Mouse (Mus musculus) layer of hippocampus, adult 8-10 months (tissue): ENCODE measurements at regions not wholly inside any gene's neighbourhood (a gene's known extent, or its start where the extent isn't known, plus 50 kb on each side); places are given as distances from the start of the nearest gene placed in this dataset.

Experiments
- DNase-seq, 2 experiments: peaks; one replicate each; pipeline ENCODE4 v3.0.0; 2022; ENCODE audit warnings: low spot score in 2 of 2

DNA sequence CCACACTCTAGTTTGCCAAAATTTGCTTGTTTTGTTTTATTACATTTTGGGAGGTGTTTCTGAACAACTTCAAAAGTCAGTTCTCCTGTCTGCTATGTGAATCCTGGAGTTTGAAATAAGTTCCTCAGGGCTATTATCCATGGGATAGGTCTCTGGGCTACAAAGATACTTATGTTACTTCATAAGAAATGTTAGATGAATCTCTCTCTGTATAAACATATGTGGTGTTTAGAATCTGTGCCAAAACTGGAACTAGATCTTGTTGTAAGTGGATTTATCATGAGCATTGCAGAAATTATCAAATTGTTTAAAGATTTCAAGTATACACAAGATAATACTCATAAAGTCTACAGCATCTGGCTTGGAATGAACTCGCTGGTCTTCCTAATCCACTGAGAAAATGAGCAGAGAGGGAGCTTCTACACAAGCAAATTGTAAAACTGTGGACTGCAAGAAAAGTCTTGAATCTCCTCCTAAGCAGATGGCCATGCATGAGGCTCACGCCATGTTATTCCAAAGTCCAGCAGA lies 355.2 kb upstream of the Robo1 start:
- no peak for DNase-seq

DNA sequence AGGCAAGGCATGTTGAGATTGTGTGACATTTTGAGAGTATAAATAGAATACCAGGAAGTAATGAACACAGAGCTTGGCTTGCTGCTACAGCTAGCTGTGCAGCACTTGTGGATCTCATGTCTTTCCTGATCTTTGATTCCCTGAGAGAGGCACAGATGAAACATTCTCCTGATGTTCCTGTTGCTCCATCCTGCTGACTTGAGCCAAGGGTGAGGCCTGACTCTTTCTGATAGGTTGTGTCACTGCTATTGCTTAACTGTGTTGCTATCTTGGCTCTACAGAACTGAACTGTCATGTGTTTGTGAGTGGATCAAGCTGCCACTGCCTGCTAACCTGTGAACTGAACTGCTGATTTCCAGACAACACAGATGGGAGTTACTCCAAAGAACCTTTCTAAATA lies 344.5 kb upstream of the Robo1 start:
- DNase-seq: no peak

DNA sequence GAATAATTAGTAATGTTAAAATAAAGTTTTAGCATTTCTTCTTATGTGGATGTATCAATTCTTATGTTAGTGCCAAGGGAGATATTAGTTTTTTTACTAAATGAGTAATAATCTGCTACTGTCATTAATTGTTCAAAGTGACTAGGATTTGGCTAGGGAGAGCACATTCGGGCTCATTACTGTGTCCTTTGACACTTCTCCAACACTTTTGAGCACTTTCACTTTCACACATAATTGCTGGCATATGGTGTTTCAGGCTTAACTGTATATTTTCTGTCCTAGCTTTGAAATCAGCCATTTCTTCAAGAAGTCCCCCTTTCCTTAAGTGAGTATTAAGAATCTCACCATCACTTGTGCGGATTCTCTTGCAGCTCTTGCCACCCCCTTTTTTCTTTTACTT lies 334.3 kb upstream of the Robo1 start:
- no peak for DNase-seq

DNA sequence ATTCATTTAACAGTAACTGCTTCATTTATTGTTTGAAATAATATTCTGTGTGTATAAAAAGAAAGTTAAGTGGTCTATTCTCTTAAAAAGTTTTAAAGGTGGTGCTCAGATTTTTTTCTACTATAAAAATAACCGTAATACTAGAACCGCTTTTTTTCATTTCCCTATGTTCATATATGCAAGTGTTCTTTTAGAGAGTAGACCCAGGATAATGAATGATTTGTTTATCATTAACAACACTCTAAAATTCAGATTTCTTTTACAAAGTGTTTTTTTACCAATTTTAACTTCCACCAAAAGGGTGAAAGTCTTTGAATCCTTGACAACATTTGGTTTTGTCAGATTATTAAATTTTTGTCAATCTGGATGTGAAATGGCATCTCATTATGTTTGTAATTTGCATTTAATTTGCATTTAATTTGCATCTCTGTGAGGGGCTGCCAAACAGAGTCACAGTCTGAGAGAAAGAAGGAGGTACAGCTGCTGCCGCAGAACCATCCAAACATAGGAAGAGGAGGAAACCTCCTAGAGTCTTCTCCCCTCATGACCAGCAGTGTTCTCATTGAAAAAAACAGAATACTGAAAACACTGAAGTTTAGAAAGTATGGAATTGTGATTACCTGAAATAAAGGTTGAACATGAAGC lies 310.4 kb upstream of the Robo1 start:
- DNase-seq: no peak

DNA sequence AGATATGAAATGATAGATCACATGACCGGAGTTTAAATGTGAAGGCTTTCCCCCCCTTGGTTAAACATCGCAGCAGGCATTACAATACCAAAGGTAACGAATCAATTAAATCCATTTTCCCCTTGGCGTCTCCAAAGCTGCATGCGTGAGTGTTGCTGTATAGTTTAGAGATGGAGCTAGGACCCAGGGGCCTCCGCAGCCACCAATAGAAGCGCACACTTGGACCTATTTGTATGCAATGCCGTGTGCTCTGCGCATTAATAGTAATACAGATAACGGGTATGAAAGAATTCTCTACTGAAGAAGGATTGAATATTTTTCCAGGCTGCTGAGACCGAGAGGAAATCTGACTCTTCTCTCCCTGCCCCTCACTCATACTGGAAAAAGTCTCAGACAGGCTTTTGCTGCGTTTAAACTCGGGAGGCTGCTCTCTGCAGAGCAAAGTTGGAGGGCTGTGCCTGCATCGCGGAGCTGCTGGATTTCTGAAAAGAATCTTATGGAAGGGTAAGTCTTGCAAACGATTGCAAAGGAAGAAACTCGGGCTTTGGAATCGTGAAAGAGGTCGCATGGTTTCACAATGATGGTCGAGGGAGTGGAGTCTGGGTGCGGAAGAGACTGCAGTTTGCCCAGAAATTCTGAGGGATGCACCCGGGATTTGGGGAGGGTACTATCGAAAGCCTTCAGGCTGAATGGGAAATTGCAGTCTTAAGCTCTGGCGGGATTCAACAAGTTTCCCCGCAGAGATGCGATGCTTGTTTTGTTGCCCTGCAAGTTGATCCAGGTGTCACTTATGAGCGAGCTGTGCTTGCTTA lies 280.5 kb upstream of the Robo1 start:
- peak; percentile 14 to 23 for DNase-seq

DNA sequence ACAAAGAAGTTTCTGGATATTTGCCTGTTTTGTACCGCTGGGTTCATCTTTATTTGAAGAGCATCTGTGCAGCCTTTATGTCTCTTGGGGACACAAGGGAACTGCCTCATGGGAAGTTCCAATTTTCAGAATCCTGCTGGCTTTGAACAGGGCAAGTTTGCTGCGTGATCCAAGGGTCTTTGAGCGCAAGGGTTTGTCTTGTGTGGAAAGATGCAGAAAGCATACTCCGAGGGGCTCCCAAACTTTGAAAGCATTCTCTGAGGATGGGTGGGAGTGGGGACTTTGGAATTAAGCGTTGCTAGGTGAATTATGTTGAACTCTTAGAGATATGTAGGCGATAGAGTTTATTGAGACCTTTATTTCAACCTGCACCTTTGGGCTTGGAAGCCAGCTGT lies 279.9 kb upstream of the Robo1 start:
- no peak for DNase-seq

DNA sequence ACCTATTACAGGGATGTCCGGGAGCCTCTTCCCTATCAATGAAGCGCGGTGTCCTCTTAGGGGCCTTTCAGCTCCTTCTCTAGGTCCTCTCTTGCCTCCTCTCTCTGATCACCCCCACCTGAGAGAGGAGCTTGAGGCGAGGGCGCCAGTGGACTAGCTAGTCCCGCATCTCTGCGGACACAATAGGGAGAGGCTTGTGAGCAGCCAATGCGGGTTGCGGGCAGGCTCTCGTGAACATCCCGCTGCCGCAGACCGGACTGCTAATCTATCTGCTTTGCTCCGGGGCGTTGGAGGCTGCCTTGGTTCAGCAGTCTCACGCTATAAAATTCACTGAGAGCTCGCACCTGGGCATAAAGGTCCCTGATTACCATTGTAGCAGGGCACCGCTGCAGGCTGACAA lies 279.3 kb upstream of the Robo1 start:
- peak in 1 of 2 experiments; percentile 12 for DNase-seq

DNA sequence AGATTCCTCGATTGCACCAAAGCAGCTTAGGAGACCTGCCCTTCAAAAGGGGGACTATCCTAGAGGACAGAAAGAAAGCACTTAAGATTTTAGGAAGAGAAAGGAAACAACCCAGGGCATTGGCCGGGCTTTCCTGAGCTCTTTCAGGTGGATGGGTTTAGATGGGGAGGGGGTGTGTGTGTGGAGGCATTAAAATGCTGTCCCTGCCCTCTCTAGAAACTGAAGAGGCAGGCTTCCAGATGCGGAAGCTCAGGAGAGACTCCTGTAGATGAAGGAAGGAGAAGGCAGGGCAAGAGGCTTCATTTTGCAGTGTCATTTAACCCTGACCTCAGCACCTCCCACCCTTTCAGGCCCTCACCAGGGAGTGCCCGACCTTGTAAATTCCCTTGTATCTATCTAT lies 278.8 kb upstream of the Robo1 start:
- no peak for DNase-seq

DNA sequence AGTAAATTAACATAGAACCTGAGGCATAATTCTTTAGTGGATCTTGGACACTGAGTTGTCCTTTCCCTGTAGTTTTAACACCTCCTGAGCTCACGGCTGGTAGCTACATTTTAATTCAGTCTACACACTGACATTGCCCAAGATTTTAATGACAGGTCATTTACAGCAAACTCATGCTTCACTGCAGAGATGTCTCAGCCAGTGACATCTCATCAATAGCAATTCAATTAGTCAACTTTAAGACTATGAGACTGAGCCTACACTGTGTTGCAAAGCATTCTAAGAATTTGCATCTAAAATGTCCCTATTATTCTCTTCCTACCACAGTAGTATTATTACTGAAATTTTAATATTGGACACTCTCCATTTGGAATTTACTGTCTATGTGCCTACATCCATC lies 239.9 kb upstream of the Robo1 start:
- DNase-seq: no peak

DNA sequence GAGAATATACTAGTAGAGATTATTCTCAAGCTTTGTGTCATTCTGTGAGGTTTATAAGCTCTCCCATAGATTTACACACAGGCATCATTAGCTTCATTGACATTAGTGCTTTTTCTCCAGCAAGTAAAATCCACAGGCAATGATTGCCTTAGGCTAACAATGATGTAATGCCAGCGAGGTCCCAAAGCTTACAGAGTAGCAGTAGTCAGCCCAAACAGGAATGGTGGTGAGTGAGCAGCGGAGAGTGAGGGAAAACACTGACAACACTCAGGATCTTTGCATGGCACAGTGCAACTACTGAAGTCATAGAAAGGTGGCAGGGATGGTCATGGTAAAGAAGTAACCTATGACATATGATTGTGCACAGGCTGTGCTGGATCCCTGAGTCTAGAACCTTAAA lies 238.5 kb upstream of the Robo1 start:
- no peak for DNase-seq

DNA sequence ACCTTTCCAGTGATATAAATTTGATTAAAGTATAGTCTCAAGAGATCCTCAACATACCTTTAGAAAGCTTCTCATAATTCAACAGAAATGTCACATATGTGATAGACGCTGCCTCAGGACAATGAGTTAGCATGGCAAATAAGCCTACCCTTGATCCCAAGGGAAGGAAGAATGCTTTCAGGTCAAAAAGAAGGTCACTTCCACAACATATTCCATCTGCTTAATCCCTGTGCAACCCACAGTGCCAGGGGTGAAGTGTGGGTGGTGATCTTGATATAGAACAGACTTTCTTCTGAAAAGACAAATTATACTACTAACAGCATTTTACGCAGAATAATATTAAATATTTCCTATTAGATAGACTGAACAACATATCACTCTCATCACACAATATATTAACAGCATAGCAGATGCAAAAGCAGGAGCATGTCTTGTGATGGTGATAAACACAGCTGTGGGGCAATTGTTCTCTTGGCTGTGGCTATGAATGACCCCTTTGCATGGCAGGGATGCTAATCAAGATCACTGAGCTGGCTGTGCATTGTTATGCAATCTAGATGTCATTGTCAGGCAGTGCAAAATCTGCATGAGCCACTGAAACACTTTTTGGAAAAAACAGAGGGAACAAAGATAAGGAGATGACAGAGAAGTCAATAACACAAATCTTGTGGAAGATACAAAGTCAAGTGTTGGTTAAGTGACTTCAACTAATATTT lies 236.2 kb upstream of the Robo1 start:
- DNase-seq: no peak

DNA sequence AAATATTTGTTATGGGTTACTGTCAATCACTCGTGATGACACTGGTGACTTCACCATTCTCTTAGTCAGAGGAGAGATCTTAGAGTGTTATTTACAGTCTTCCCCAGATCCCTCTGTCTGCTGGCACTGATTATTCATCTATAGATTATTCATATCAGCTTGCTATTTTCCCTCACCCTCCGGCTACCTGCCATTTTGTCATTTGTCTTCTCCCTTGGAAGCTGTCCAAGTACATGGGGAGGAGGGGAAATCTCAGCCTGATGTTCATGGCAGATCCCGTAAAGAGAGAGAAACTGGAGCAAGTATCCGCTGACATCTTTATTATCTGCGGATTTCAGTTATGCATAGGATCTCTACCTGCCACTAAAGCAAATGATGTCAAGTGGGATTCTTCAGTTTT lies 222.9 kb upstream of the Robo1 start:
- DNase-seq: no peak

DNA sequence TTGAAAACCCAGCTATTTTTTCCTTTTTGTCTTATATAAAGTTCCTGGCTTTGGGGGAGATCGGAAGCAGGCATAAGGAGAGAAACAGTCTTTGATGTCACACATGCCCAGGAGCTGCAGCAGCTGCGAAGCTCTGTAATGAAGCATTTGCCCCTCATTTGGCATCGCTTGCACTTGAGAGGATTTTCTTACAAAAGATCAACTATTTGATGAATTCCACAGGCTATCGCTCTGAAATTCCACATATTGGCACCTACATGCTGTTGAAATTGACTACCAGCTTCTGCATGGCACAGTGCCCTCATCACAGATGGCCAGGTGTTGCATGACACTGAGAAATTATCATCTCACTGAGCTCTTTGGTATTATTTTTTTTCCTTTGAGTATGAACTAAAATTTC lies 220.1 kb upstream of the Robo1 start:
- peak in 1 of 2 experiments; percentile 7 for DNase-seq

DNA sequence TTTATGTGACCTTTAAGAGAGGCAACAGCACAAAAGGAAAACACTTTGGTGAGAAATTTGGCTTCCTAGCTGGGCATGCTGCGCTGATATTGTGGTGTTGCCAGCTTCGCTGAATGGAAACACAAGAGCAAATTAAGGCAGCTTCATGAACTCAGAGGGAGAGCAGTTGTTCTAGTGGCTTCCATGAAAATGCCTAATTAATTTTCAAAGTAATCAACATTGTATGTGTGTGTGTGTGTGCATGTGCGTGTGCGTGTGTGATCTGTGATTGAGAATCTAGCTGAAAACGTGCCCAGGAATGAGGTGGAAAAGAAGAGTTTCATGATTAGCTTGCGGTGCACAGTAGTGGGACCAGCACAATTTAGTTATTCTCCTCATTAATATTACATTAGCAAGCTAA lies 219.2 kb upstream of the Robo1 start:
- no peak for DNase-seq
